Mouse (Mus musculus) right cerebral cortex, adult 2 months (tissue): ENCODE data around the gene Gpr21.
"Not testable (repeated sequence)": the region's sequence is repeated elsewhere in the genome, so short reads cannot be mapped to it uniquely, and the experiment has no call there.

Experiments used
- DNase-seq, 2 experiments: peaks; one replicate each; pipeline ENCODE4 v3.0.0; 2021 to 2022; ENCODE audit warnings: low spot score in 2 of 2

The Gpr21 gene

GRCm38 (mm10) chr2:37516030-37516710, at the start of gene Gpr21:
Gene Gpr21 (plus strand): TSS chr2:37516332.
- no peak for DNase-seq

GRCm38 (mm10) chr2:37479559-37479958, 36.6 kb upstream of the Gpr21 start:
- no peak for DNase-seq

GRCm38 (mm10) chr2:37480039-37480438, 36.1 kb upstream of the Gpr21 start:
- DNase-seq = no peak

GRCm38 (mm10) chr2:37484165-37484564, 32.0 kb upstream of the Gpr21 start:
- DNase-seq = no peak

GRCm38 (mm10) chr2:37485370-37485769, 30.8 kb upstream of the Gpr21 start:
- peak in 1 of 2 experiments; percentile 40 for DNase-seq

GRCm38 (mm10) chr2:37486408-37486807, 29.7 kb upstream of the Gpr21 start:
- DNase-seq = no peak

- no peak for DNase-seq
Measured at GRCm38 (mm10) chr2:37488956-37489355, 27.2 kb upstream of the Gpr21 start.

GRCm38 (mm10) chr2:37497321-37497720, 18.8 kb upstream of the Gpr21 start:
- DNase-seq = no peak

GRCm38 (mm10) chr2:37505856-37506255, 10.3 kb upstream of the Gpr21 start:
- DNase-seq = not testable (repeated sequence)

GRCm38 (mm10) chr2:37511134-37511901, 4.8 kb upstream of the Gpr21 start:
- DNase-seq = no peak

GRCm38 (mm10) chr2:37516922-37517462, 860 bp downstream of the Gpr21 start:
- peak; percentile 26 to 27 for DNase-seq

- no peak for DNase-seq
Measured at GRCm38 (mm10) chr2:37518561-37519285, 2.6 kb downstream of the Gpr21 start.

- DNase-seq = no peak
Measured at GRCm38 (mm10) chr2:37519286-37519640, 3.1 kb downstream of the Gpr21 start.

- DNase-seq = no peak
Measured at GRCm38 (mm10) chr2:37527587-37527986, 11.5 kb downstream of the Gpr21 start.

GRCm38 (mm10) chr2:37529397-37529796, 13.3 kb downstream of the Gpr21 start:
- DNase-seq = no peak

- DNase-seq = no peak
Measured at GRCm38 (mm10) chr2:37530766-37531165, 14.6 kb downstream of the Gpr21 start.

GRCm38 (mm10) chr2:37531639-37532038, 15.5 kb downstream of the Gpr21 start:
- DNase-seq = no peak

- DNase-seq = no peak
Measured at GRCm38 (mm10) chr2:37549346-37550012, 33.3 kb downstream of the Gpr21 start.

GRCm38 (mm10) chr2:37556366-37556765, 40.2 kb downstream of the Gpr21 start:
- no peak for DNase-seq

GRCm38 (mm10) chr2:37565579-37565978, 49.4 kb downstream of the Gpr21 start:
- DNase-seq = no peak

GRCm38 (mm10) chr2:37566035-37566434, 49.9 kb downstream of the Gpr21 start:
- DNase-seq = no peak

- DNase-seq = no peak
Measured at GRCm38 (mm10) chr2:37569888-37570287, 53.8 kb downstream of the Gpr21 start.
